Mouse (Mus musculus): ENCODE results near the gene S100a7a. TPM values are rescaled to one million over a fixed set of nuclear protein-coding genes. Genes with fewer than 3 reads are reported as not detected.
A peak's percentile ranks its signal among the peaks of the same experiment; 100 is the strongest.

S100a7a gene
- polyA plus RNA-seq (2016; fragmentation: Nextera tagmentation; extraction: Ambion mirVana) = not detected in 2 replicates

GRCm38 (mm10) chr3:90653717-90654116 is at the start of gene S100a7a:
Gene S100a7a, plus strand, starts transcription at chr3:90654017.
- H3K9me3 ChIP-seq (replicated peaks) = no peaks in the 10 kb centered on the region
- no peak within 1 kb of the TSS for H3K4me2 ChIP-seq (replicated peaks)
- H3K4me1 ChIP-seq = no peaks in the 10 kb centered on the region
- no peak within 1 kb of the TSS for H3K27ac ChIP-seq
- no peak for ATAC-seq (ENCODE audit: low FRiP score)
- no peak within 1 kb of the TSS for H3K4me3 ChIP-seq
- no peak within 1 kb of the TSS for H3K9ac ChIP-seq
- H3K36me3 ChIP-seq = no peaks in the 10 kb centered on the region
- H3K27me3 ChIP-seq = peaks cover 3% of the 10 kb centered on the region; the same call in 1 of the 2 replicates

DNA sequence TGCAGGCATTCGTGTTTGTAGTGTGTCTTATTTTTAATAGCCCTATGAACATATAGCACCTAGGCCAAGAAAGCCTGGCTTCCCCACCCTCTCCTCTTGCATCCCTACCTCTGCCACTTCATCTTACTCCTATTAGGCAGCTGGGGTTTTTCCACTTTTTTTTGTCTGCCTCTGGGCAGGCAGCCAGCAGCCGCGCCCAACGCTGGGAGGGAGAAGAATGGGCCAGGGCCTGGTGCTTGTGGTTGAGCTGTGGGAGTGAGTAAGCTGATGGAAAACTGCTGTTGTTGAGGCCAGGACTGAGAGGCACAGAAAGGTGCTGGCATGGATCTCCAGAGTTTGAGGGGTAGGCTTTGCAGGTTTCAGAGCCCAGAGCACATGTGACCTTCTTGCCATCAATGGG is 49.4 kb upstream of the S100a7a start:
- H3K9ac ChIP-seq = no peak overlapping the region
- no peak overlapping the region for H3K4me2 ChIP-seq (replicated peaks)
- H3K36me3 ChIP-seq = no peaks in the 10 kb centered on the region
- 58% methylated on average over 4 of the region's 4 CpGs for WGBS
- peak; percentile 61 for ATAC-seq (ENCODE audit: low FRiP score)
- H3K4me1 ChIP-seq = peaks cover 4% of the 10 kb centered on the region; the same call in 1 of the 2 replicates
- no peak overlapping the region for H3K4me3 ChIP-seq
- no peaks in the 10 kb centered on the region for H3K9me3 ChIP-seq (replicated peaks)
- H3K27ac ChIP-seq = no peak overlapping the region; the same call in 1 of the 2 replicates
- no peaks in the 10 kb centered on the region for H3K27me3 ChIP-seq

DNA sequence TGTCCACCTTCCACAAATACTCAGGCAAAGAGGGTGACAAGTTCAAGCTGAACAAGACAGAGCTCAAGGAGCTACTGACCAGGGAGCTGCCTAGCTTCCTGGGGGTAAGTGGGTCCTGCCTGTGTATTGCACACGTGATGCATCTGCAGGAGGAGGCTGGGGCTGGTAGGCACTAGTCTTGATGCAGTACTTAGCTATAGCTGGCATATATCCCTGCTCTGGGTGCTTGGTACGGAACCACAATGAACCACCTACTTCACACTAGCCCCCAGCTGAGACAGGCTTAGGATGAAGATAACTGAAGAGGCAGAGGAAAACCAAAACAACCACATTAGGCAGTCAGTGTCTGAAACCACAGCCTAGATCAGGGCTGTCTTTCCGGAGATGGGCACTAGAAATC is 48.8 kb upstream of the S100a7a start:
- no peak for ATAC-seq (ENCODE audit: low FRiP score)
- H3K27me3 ChIP-seq = no peaks in the 10 kb centered on the region
- no peak overlapping the region for H3K4me2 ChIP-seq (replicated peaks)
- no peak overlapping the region for H3K27ac ChIP-seq
- H3K4me3 ChIP-seq = no peak overlapping the region
- no peak overlapping the region for H3K9ac ChIP-seq
- H3K9me3 ChIP-seq (replicated peaks) = no peaks in the 10 kb centered on the region
- H3K4me1 ChIP-seq = peaks cover 4% of the 10 kb centered on the region; the same call in 1 of the 2 replicates
- no peaks in the 10 kb centered on the region for H3K36me3 ChIP-seq
- 87% methylated on average over 3 of the region's 3 CpGs for WGBS

GRCm38 (mm10) chr3:90605736-90606135 is 48.1 kb upstream of the S100a7a start:
- no peak overlapping the region for H3K4me2 ChIP-seq (replicated peaks)
- H3K9ac ChIP-seq = no peak overlapping the region
- ATAC-seq (ENCODE audit: low FRiP score) = no peak
- peaks cover 4% of the 10 kb centered on the region; the same call in 1 of the 2 replicates for H3K4me1 ChIP-seq
- WGBS = 87% methylated on average over 2 of the region's 2 CpGs
- no peaks in the 10 kb centered on the region for H3K9me3 ChIP-seq (replicated peaks)
- no peak overlapping the region for H3K27ac ChIP-seq
- H3K4me3 ChIP-seq = no peak overlapping the region
- H3K36me3 ChIP-seq = no peaks in the 10 kb centered on the region
- no peaks in the 10 kb centered on the region for H3K27me3 ChIP-seq

DNA sequence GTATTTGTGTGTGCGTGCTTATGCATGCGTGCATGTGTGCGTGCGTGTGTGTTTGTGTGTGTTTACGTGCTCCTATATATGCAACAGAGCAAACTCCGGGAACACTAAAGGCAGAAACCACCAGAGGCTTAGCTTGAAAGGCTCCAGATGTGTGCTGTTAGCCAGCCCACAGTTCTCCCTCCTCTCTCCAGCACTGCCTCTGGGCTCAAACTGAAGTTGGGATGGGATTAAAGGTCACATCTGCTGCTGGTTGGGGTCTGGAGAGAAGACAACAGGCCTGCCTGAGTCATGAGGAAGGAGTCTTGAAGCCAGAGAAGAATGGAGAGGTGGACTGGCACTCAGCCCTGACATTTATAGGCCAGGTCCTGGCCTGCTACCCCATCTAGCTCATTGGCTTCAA is 47.6 kb upstream of the S100a7a start:
- H3K4me2 ChIP-seq (replicated peaks) = no peak overlapping the region
- no peak overlapping the region for H3K4me3 ChIP-seq
- H3K27me3 ChIP-seq = no peaks in the 10 kb centered on the region
- no peaks in the 10 kb centered on the region for H3K36me3 ChIP-seq
- H3K9ac ChIP-seq = no peak overlapping the region
- H3K4me1 ChIP-seq = peaks cover 4% of the 10 kb centered on the region; the same call in 1 of the 2 replicates
- H3K27ac ChIP-seq = no peak overlapping the region
- 85% methylated on average over 6 of the region's 6 CpGs for WGBS
- no peaks in the 10 kb centered on the region for H3K9me3 ChIP-seq (replicated peaks)
- ATAC-seq (ENCODE audit: low FRiP score) = no peak

DNA sequence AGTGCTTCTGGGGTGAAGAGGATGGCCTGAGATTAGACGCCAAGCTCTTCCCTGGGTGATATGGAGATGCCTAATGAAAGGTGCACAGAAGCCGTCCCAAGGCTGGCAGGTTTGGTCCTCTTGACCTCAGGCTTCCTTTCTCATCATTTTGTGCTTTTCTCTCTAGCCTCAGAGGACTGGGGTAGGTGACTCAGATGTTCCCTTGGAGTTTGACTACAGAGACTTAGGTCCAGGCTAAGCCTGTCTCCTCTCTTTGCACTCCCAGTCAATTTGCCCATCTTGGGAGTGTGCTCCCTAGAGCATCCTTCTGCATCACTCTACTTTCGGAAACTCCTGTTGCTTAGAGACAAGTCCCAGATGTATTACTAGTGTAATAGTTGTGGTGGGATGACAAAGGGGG is 46.5 kb upstream of the S100a7a start:
- H3K36me3 ChIP-seq = no peaks in the 10 kb centered on the region
- no peaks in the 10 kb centered on the region for H3K27me3 ChIP-seq
- no peak overlapping the region for H3K9ac ChIP-seq
- H3K9me3 ChIP-seq (replicated peaks) = no peaks in the 10 kb centered on the region
- no peak overlapping the region for H3K4me2 ChIP-seq (replicated peaks)
- WGBS = 82% methylated on average over 3 of the region's 3 CpGs
- ATAC-seq (ENCODE audit: low FRiP score) = no peak
- H3K4me1 ChIP-seq = peaks cover 4% of the 10 kb centered on the region; the same call in 1 of the 2 replicates
- no peak overlapping the region for H3K4me3 ChIP-seq
- H3K27ac ChIP-seq = no peak overlapping the region

- ATAC-seq (ENCODE audit: low FRiP score) = no peak
- 0 out of 2 replicates have a peak, but pooled peaks cover 3% of the 10 kb centered on the region for H3K27me3 ChIP-seq
- H3K4me3 ChIP-seq = no peak within 1 kb of the TSS
- H3K9me3 ChIP-seq (replicated peaks) = no peaks in the 10 kb centered on the region
- H3K4me1 ChIP-seq = peaks cover 10% of the 10 kb centered on the region
- no peaks in the 10 kb centered on the region for H3K36me3 ChIP-seq
- WGBS = 68% methylated on average over 3 of the region's 3 CpGs
- H3K27ac ChIP-seq = no peak within 1 kb of the TSS
- H3K9ac ChIP-seq = no peak within 1 kb of the TSS
- H3K4me2 ChIP-seq (replicated peaks) = no peak within 1 kb of the TSS
Observed at GRCm38 (mm10) chr3:90608223-90608622, 45.6 kb upstream of the S100a7a start, which contains the start of gene S100a5. Gene S100a5, plus strand, starts transcription at chr3:90608523.

DNA sequence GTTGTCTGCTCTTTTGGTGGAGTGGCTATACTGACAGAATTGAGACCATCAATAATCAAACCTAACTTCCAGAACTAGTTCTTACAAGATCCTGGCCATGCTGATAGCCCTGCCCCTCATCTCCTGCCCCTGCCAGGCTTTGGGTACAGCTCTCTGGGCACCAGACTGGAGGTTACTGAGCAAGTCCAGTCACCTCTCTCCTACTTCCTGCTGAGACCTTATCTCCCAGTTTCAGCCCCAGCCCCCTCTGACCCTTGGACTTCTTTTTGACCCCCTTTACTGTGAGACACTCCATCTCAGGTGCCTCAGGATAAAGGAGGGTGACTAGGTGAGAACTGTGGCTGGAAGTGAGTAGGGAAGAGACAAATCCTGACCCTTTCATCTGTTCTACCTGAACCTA is 44.7 kb upstream of the S100a7a start:
- Histone ChIP-seq H3K4me1 (peaks cover 10% of the 10 kb centered on the region), H3K27ac (no peak overlapping the region), H3K27me3 (0 out of 2 replicates have a peak, but pooled peaks cover 9% of the 10 kb centered on the region), H3K9ac (no peak overlapping the region), H3K4me2 (replicated peaks) (no peak overlapping the region), H3K9me3 (replicated peaks) (no peaks in the 10 kb centered on the region), H3K4me3 (no peak overlapping the region), H3K36me3 (no peaks in the 10 kb centered on the region)
- ATAC-seq (ENCODE audit: low FRiP score) = no peak

DNA sequence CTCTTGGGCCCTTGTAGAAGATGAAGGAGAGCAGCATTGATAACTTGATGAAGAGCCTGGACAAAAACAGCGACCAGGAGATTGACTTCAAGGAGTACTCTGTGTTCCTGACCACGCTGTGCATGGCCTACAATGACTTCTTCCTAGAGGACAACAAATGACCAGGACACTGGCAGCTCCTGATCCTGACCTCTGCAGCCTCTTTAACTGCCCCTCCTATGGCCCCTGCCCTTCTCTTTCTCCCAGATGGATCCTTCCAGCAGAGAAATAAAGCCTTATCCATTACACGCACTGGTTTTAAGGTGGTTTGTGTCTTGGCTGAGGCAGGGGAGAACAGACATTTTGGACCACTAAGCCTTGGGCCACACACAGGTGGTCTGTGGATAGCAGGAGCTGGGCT is 42.3 kb upstream of the S100a7a start:
- Histone ChIP-seq H3K27me3 (0 out of 2 replicates have a peak, but pooled peaks cover 9% of the 10 kb centered on the region), H3K9me3 (replicated peaks) (no peaks in the 10 kb centered on the region), H3K27ac (no peak overlapping the region), H3K4me2 (replicated peaks) (no peak overlapping the region), H3K4me3 (no peak overlapping the region), H3K4me1 (peaks cover 7% of the 10 kb centered on the region), H3K36me3 (no peaks in the 10 kb centered on the region), H3K9ac (no peak overlapping the region)
- 81% methylated on average over 3 of the region's 3 CpGs for WGBS
- no peak for ATAC-seq (ENCODE audit: low FRiP score)

GRCm38 (mm10) chr3:90612061-90612460 is 41.8 kb upstream of the S100a7a start:
- no peaks in the 10 kb centered on the region for H3K9me3 ChIP-seq (replicated peaks)
- 61% methylated on average over 4 of the region's 4 CpGs for WGBS
- H3K9ac ChIP-seq = no peak overlapping the region
- H3K4me2 ChIP-seq (replicated peaks) = no peak overlapping the region
- H3K27ac ChIP-seq = no peak overlapping the region
- H3K4me3 ChIP-seq = no peak overlapping the region
- peaks cover 7% of the 10 kb centered on the region for H3K4me1 ChIP-seq
- H3K27me3 ChIP-seq = 0 out of 2 replicates have a peak, but pooled peaks cover 9% of the 10 kb centered on the region
- H3K36me3 ChIP-seq = no peaks in the 10 kb centered on the region
- no peak for ATAC-seq (ENCODE audit: low FRiP score)

- Histone ChIP-seq H3K36me3 (no peaks in the 10 kb centered on the region), H3K9ac (no peak within 1 kb of the TSS), H3K27ac (no peak within 1 kb of the TSS), H3K4me1 (peaks cover 7% of the 10 kb centered on the region), H3K9me3 (replicated peaks) (no peaks in the 10 kb centered on the region), H3K4me2 (replicated peaks) (peak within 1 kb of the TSS; percentile 66), H3K27me3 (0 out of 2 replicates have a peak, but pooled peaks cover 9% of the 10 kb centered on the region), H3K4me3 (peak within 1 kb of the TSS; percentile 29)
- WGBS = under 1% methylated on average over 23 of the region's 23 CpGs
- ATAC-seq (ENCODE audit: low FRiP score) = peak; percentile 75
Observed at GRCm38 (mm10) chr3:90612728-90613291, 41.0 kb upstream of the S100a7a start, which contains the start of gene S100a6. Gene S100a6, plus strand, starts transcription at chr3:90612882.

- Histone ChIP-seq H3K4me2 (replicated peaks) (peak overlapping the region; percentile 66), H3K4me1 (peaks cover 7% of the 10 kb centered on the region), H3K27ac (no peak overlapping the region), H3K36me3 (no peaks in the 10 kb centered on the region), H3K9ac (no peak overlapping the region), H3K4me3 (peak overlapping the region; percentile 29; the same call in 1 of the 2 replicates), H3K27me3 (0 out of 2 replicates have a peak, but pooled peaks cover 9% of the 10 kb centered on the region), H3K9me3 (replicated peaks) (no peaks in the 10 kb centered on the region)
- ATAC-seq (ENCODE audit: low FRiP score) = no peak; the same call in 1 of the 2 replicates
- 75% methylated on average over 7 of the region's 7 CpGs for WGBS
Observed at GRCm38 (mm10) chr3:90613461-90614147, 40.2 kb upstream of the S100a7a start.

Measured in hindbrain, embryonic 12.5 days (tissue).